Mouse (Mus musculus) heart, embryonic 12.5 days (tissue): Measurements from ENCODE around the gene Myoz1. TPM values are rescaled to one million over a fixed set of nuclear protein-coding genes. Genes with fewer than 3 reads are reported as not detected.
"Not testable (repeated sequence)": the region's sequence is repeated elsewhere in the genome, so short reads cannot be mapped to it uniquely, and the experiment has no call there.

Experiments used
- ATAC-seq: fragments of 200-750 bp; cut with Nextera tagmentation; 2 replicates; pipeline ENCODE4 v1.8.0; 2017; ENCODE audit warnings: moderate TSS enrichment, moderate library complexity; ENCODE audit not compliant: insufficient number of reproducible peaks, low FRiP score
- H3K27ac ChIP-seq: fragments of 300-500 bp; sonication (generic); 2 replicates; pipeline ENCODE4 v1.5.1; 2016; ENCODE audit warnings: mild to moderate bottlenecking, moderate library complexity; ENCODE audit not compliant: poor library complexity, severe bottlenecking
- H3K27me3 ChIP-seq: fragments of 300-500 bp; sonication (generic); replicated peaks from 2 replicates; pipeline ENCODE4 v1.6.1; 2016; ENCODE audit warnings: mild to moderate bottlenecking, moderate library complexity
- H3K36me3 ChIP-seq: fragments of 300-500 bp; sonication (generic); 2 replicates; pipeline ENCODE4 v1.6.1; 2016; ENCODE audit warnings: mild to moderate bottlenecking, moderate library complexity
- H3K4me1 ChIP-seq: fragments of 300-500 bp; sonication (generic); replicated peaks from 2 replicates; pipeline ENCODE4 v1.6.1; 2016; ENCODE audit warnings: mild to moderate bottlenecking
- H3K4me2 ChIP-seq: fragments of 300-500 bp; sonication (generic); 2 replicates; pipeline ENCODE4 v1.6.1; 2016; ENCODE audit warnings: mild to moderate bottlenecking, moderate library complexity
- H3K4me3 ChIP-seq: fragments of 300-500 bp; sonication (generic); 2 replicates; pipeline ENCODE4 v1.5.1; 2016; ENCODE audit warnings: mild to moderate bottlenecking
- H3K9ac ChIP-seq: fragments of 300-500 bp; sonication (generic); 2 replicates; pipeline ENCODE4 v1.6.1; 2016; ENCODE audit warnings: mild to moderate bottlenecking, moderate library complexity
- H3K9me3 ChIP-seq: fragments of 300-500 bp; sonication (generic); replicated peaks from 2 replicates; pipeline ENCODE4 v1.6.1; 2016; ENCODE audit warnings: mild to moderate bottlenecking, moderate library complexity
- WGBS: fragments of 180-500 bp; shearing (Covaris S2); methylation state at CpG from one replicate; pipeline ENCODE4 v1.1.7; 2016; 5-methylcytosine and 5-hydroxymethylcytosine counted together
- polyA plus RNA-seq: library from polyadenylated mRNA; unstranded; fragments of >200 nt; fragmentation: Nextera tagmentation; extraction: Ambion mirVana; gene quantifications from 2 replicates; pipeline ENCODE4 v1.2.1, GENCODE M21; 2016

The Myoz1 gene
- polyA plus RNA-seq, 1 experiment from 2014 or later = 19.2 TPM

DNA sequence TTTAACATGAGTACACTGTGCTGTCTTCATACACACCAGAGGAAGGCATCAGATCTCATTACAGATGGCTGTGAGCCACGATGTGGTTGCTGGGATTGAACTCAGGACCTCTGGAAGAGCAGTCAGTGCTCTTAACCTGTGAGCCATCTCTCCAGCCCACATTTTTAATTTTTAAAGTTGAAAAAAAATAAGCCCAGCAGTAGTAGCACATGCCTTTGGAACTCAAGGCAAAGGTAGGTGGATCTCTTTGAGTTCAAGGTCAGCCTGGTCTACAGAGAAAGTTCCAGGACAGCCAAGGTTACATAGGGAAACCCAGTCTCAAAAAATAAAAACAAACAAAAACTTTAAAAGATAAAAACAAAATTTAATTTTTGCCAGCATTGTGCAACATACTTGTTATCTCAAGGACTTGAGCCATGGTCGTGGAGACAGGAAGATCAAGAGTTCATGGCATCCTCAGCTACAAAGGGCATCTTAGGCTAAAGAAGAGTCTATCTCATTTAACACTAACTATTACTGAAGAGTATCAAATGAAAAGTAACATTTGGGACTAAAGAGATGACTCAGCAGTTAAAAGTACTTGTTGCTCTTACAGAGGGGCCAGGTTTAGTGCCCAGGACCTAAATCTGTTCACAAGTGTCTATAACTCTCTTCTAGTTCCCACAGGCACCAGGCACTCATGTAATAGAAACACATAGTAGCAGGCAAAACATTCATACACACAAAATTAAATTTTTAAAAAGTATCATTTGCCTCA lies 18.3 kb downstream of the Myoz1 start:
- Histone ChIP-seq H3K9me3 (no peaks in the 10 kb centered on the region), H3K27me3 (no peaks in the 10 kb centered on the region), H3K4me1 (no peaks in the 10 kb centered on the region; the same call in none of the 2 replicates), H3K4me3 (no peak overlapping the region), H3K27ac (no peak overlapping the region), H3K36me3 (no peaks in the 10 kb centered on the region), H3K9ac (no peak overlapping the region), H3K4me2 (no peak overlapping the region)
- no peak for ATAC-seq
- 65% methylated on average over 2 of the region's 2 CpGs for WGBS

- not testable (repeated sequence) for ATAC-seq, H3K27me3 ChIP-seq, H3K36me3 ChIP-seq, H3K4me1 ChIP-seq, H3K9me3 ChIP-seq, H3K4me2 ChIP-seq, H3K4me3 ChIP-seq, H3K9ac ChIP-seq, H3K27ac ChIP-seq
- WGBS = 94% methylated on average over 3 of the region's 3 CpGs
Observed at GRCm38 (mm10) chr14:20636968-20637367, 19.4 kb downstream of the Myoz1 start.

DNA sequence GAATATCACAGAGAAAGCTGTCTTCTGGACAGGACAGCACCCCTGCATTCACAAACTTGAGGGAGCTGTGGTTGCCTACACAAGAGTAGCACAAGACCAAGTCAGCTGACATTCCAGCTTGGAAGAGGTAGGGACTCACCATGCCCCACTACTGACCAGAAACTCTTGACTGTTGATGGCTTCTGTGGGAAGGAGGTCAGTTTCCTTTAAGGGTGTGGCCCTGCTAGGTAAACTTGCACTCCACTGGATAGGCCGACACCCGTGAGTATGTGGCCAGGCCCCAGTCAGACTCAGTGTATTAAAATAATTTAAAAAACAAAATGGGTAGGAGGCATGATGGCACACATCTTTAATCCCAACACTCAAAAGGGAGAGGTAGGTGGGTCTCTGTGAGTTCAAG lies 20.8 kb downstream of the Myoz1 start:
- H3K27me3 ChIP-seq = no peaks in the 10 kb centered on the region
- no peaks in the 10 kb centered on the region for H3K36me3 ChIP-seq
- peaks cover 6% of the 10 kb centered on the region for H3K4me1 ChIP-seq
- H3K27ac ChIP-seq = no peak overlapping the region
- H3K4me2 ChIP-seq = no peak overlapping the region
- no peaks in the 10 kb centered on the region for H3K9me3 ChIP-seq
- no peak for ATAC-seq
- no peak overlapping the region for H3K9ac ChIP-seq
- no peak overlapping the region for H3K4me3 ChIP-seq
- WGBS = 87% methylated on average over 2 of the region's 2 CpGs

GRCm38 (mm10) chr14:20631253-20631652 lies 25.1 kb downstream of the Myoz1 start:
- ATAC-seq = no peak

DNA sequence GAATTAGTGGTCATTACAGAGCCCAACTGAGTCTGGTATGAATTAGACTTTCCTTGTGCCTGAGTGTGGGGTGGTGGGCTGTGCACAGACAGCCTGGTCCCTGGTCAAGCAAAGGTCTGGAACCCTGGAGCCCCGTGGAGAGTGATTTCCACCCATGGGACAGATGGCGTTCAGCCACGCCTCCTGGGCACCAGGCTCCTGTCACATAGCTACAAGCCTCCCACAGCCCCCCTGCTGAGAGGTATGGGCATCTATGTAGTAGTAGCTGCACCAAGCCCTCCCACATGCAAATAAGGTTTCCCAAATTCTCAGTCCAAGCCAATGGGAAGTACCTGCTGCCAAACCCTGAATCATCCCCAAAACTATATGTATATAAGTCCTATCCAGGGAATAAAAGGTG lies 29.4 kb downstream of the Myoz1 start:
- Histone ChIP-seq H3K27me3 (no peaks in the 10 kb centered on the region), H3K9ac (peak overlapping the region; percentile 62; the same call in 1 of the 2 replicates), H3K4me1 (peaks cover 13% of the 10 kb centered on the region), H3K4me3 (no peak overlapping the region), H3K4me2 (no peak overlapping the region), H3K27ac (no peak overlapping the region), H3K36me3 (no peaks in the 10 kb centered on the region), H3K9me3 (no peaks in the 10 kb centered on the region)
- ATAC-seq = no peak
- WGBS = 75% methylated on average over 3 of the region's 3 CpGs

More at GRCm38 (mm10) chr14:20631253-20631652, 25.1 kb downstream of the Myoz1 start:
- peaks cover 13% of the 10 kb centered on the region for H3K4me1 ChIP-seq
- no peak overlapping the region for H3K9ac ChIP-seq
- H3K36me3 ChIP-seq = no peaks in the 10 kb centered on the region
- 24% methylated on average over 4 of the region's 4 CpGs for WGBS
- H3K27ac ChIP-seq = 0 out of 2 replicates have a peak overlapping the region, but pooled peaks have one; percentile 39
- no peaks in the 10 kb centered on the region for H3K27me3 ChIP-seq
- no peaks in the 10 kb centered on the region for H3K9me3 ChIP-seq
- no peak overlapping the region for H3K4me2 ChIP-seq
- H3K4me3 ChIP-seq = no peak overlapping the region

- Histone ChIP-seq H3K4me3 (no peak overlapping the region), H3K36me3 (no peaks in the 10 kb centered on the region), H3K9ac (no peak overlapping the region), H3K27me3 (no peaks in the 10 kb centered on the region), H3K4me2 (no peak overlapping the region), H3K27ac (no peak overlapping the region), H3K4me1 (peaks cover 13% of the 10 kb centered on the region), H3K9me3 (no peaks in the 10 kb centered on the region)
- no peak for ATAC-seq
- WGBS = 81% methylated on average over 2 of the region's 2 CpGs
Observed at GRCm38 (mm10) chr14:20626447-20626846, 29.9 kb downstream of the Myoz1 start.

- H3K4me2 ChIP-seq = no peak overlapping the region
- H3K4me3 ChIP-seq = no peak overlapping the region
- peaks cover 15% of the 10 kb centered on the region for H3K4me1 ChIP-seq
- 0 out of 2 replicates have a peak, but pooled peaks cover 5% of the 10 kb centered on the region for H3K36me3 ChIP-seq
- no peak for ATAC-seq
- 85% methylated on average over 3 of the region's 3 CpGs for WGBS
- H3K27me3 ChIP-seq = no peaks in the 10 kb centered on the region
- H3K27ac ChIP-seq = no peak overlapping the region
- no peaks in the 10 kb centered on the region for H3K9me3 ChIP-seq
- no peak overlapping the region for H3K9ac ChIP-seq
Observed at GRCm38 (mm10) chr14:20622907-20623306, 33.4 kb downstream of the Myoz1 start.

DNA sequence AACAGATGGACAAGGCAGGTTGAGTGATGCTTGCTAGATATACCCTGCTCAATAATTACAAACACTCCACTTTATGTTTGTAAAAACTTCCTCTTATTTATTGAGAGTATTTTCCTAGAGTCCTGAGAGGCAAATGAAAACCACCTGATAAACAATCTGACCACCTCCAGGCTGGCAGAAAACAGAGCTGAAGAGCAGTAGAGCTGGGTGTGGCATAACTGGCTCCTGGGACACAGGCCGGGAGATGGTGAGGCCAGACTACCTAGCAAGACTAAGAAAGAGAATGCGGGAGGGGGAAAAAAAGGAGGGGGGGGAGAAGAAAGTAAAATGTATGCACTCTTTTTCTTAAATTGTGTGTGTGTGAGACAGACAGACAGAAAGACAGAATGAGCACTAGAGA lies 33.9 kb downstream of the Myoz1 start:
- no peak for ATAC-seq

DNA sequence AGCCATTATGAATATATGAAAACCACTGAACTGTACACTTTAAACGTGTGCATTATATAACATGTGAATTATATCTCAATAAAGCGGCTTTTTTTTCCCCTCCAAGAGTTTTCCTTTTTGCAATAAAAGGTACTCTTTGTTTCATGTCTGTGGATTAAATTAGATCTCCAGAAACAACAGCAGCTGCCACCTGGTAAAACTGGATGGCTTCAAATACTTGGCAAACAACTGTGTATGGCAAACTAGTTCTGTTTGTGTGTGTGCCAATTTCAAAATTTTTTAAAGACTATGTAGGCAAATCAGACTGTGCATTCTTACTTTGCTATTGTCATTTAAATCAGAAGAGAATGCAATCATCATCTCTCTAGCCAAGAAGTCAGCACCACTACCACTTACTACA lies 34.4 kb downstream of the Myoz1 start:
- Histone ChIP-seq H3K4me2 (no peak overlapping the region), H3K4me1 (peaks cover 9% of the 10 kb centered on the region), H3K9me3 (no peaks in the 10 kb centered on the region), H3K4me3 (no peak overlapping the region), H3K36me3 (0 out of 2 replicates have a peak, but pooled peaks cover 5% of the 10 kb centered on the region), H3K27me3 (no peaks in the 10 kb centered on the region), H3K27ac (no peak overlapping the region), H3K9ac (no peak overlapping the region)
- ATAC-seq = no peak
- WGBS = 88% methylated on average over 2 of the region's 2 CpGs

More for the DNA sequence above, 33.9 kb downstream of the Myoz1 start:
- no peak overlapping the region for H3K27ac ChIP-seq
- no peak overlapping the region for H3K4me3 ChIP-seq
- H3K9me3 ChIP-seq = no peaks in the 10 kb centered on the region
- 76% methylated on average over 2 of the region's 2 CpGs for WGBS
- peaks cover 13% of the 10 kb centered on the region for H3K4me1 ChIP-seq
- H3K27me3 ChIP-seq = no peaks in the 10 kb centered on the region
- H3K4me2 ChIP-seq = no peak overlapping the region
- H3K36me3 ChIP-seq = 0 out of 2 replicates have a peak, but pooled peaks cover 5% of the 10 kb centered on the region
- H3K9ac ChIP-seq = no peak overlapping the region

GRCm38 (mm10) chr14:20619131-20619530 lies 37.2 kb downstream of the Myoz1 start:
- H3K36me3 ChIP-seq = 0 out of 2 replicates have a peak, but pooled peaks cover 5% of the 10 kb centered on the region
- peaks cover 15% of the 10 kb centered on the region for H3K4me1 ChIP-seq
- H3K9ac ChIP-seq = no peak overlapping the region
- no peaks in the 10 kb centered on the region for H3K9me3 ChIP-seq
- no peaks in the 10 kb centered on the region for H3K27me3 ChIP-seq
- no peak overlapping the region for H3K4me2 ChIP-seq
- no peak for ATAC-seq
- H3K4me3 ChIP-seq = no peak overlapping the region
- H3K27ac ChIP-seq = no peak overlapping the region

- Histone ChIP-seq H3K9ac (no peak overlapping the region), H3K4me1 (peaks cover 15% of the 10 kb centered on the region), H3K27me3 (no peaks in the 10 kb centered on the region), H3K27ac (no peak overlapping the region), H3K9me3 (no peaks in the 10 kb centered on the region), H3K36me3 (0 out of 2 replicates have a peak, but pooled peaks cover 5% of the 10 kb centered on the region), H3K4me2 (no peak overlapping the region), H3K4me3 (no peak overlapping the region)
- ATAC-seq = no peak
- WGBS = 57% methylated on average over 5 of the region's 5 CpGs
Observed at GRCm38 (mm10) chr14:20618211-20618610, 38.1 kb downstream of the Myoz1 start.
